Mouse (Mus musculus) stomach, embryonic 15.5 days (tissue): ENCODE results near the gene Olfr994. TPM values are rescaled to one million over a fixed set of nuclear protein-coding genes. Genes with fewer than 3 reads are reported as not detected.

Source experiments
- ATAC-seq: fragments of 200-750 bp; cut with Nextera tagmentation; 2 replicates; pipeline ENCODE4 v1.8.0; 2017; ENCODE audit warnings: low read depth, moderate number of reproducible peaks, moderate TSS enrichment; ENCODE audit not compliant: insufficient read depth, low FRiP score
- H3K27ac ChIP-seq: fragments of 300-500 bp; sonication (generic); 2 replicates; pipeline ENCODE4 v1.5.1; 2015; ENCODE audit warnings: mild to moderate bottlenecking, inconsistent platforms
- H3K27me3 ChIP-seq: fragments of 300-500 bp; sonication (generic); replicated peaks from 2 replicates; pipeline ENCODE4 v1.6.1; 2015; ENCODE audit warnings: inconsistent platforms
- H3K36me3 ChIP-seq: fragments of 300-500 bp; sonication (generic); 2 replicates; pipeline ENCODE4 v1.6.1; 2015; ENCODE audit warnings: inconsistent platforms
- H3K4me1 ChIP-seq: fragments of 300-500 bp; sonication (generic); 2 replicates; pipeline ENCODE4 v1.6.1; 2015; ENCODE audit warnings: inconsistent platforms
- H3K4me2 ChIP-seq: fragments of 300-500 bp; sonication (generic); 2 replicates; pipeline ENCODE4 v1.6.1; 2015; ENCODE audit warnings: mild to moderate bottlenecking, inconsistent platforms
- H3K4me3 ChIP-seq: fragments of 300-500 bp; sonication (generic); replicated peaks from 2 replicates; pipeline ENCODE4 v1.5.1; 2015; ENCODE audit warnings: inconsistent platforms
- H3K9ac ChIP-seq: fragments of 300-500 bp; sonication (generic); 2 replicates; pipeline ENCODE4 v1.6.1; 2015; ENCODE audit warnings: inconsistent platforms
- H3K9me3 ChIP-seq: fragments of 300-500 bp; sonication (generic); 2 replicates; pipeline ENCODE4 v1.6.1; 2016; ENCODE audit warnings: inconsistent platforms
- WGBS: fragments of 180-500 bp; shearing (Covaris S2); methylation state at CpG from one replicate; pipeline ENCODE4 v1.1.7; 2015; 5-methylcytosine and 5-hydroxymethylcytosine counted together
- polyA plus RNA-seq: library from polyadenylated mRNA; unstranded; fragments of >200 nt; fragmentation: Nextera tagmentation; extraction: Ambion mirVana; gene quantifications from 2 replicates; pipeline ENCODE4 v1.2.1, GENCODE M21; 2015

Gene Olfr994
- not detected in 2 replicates for polyA plus RNA-seq

GRCm38 (mm10) chr2:85436351-85436750, at the start of gene Olfr994:
Gene Olfr994, minus strand, starts transcription at chr2:85436451.
- no peaks in the 10 kb centered on the region for H3K4me1 ChIP-seq
- H3K4me2 ChIP-seq, result no peak within 1 kb of the TSS
- H3K27ac ChIP-seq, result no peak within 1 kb of the TSS
- no peak within 1 kb of the TSS for H3K9ac ChIP-seq
- H3K4me3 ChIP-seq, result no peak within 1 kb of the TSS
- H3K9me3 ChIP-seq, result no peaks in the 10 kb centered on the region
- 87% methylated on average over 3 of the region's 3 CpGs for WGBS
- ATAC-seq, result no peak
- H3K27me3 ChIP-seq, result no peaks in the 10 kb centered on the region
- no peaks in the 10 kb centered on the region for H3K36me3 ChIP-seq

GRCm38 (mm10) chr2:85466801-85467325, 30.6 kb upstream of the Olfr994 start:
- WGBS, result 66% methylated on average over 3 of the region's 3 CpGs
- no peak for ATAC-seq
- Histone ChIP-seq H3K27ac (no peak overlapping the region), H3K27me3 (no peaks in the 10 kb centered on the region), H3K9me3 (no peaks in the 10 kb centered on the region), H3K36me3 (no peaks in the 10 kb centered on the region), H3K9ac (no peak overlapping the region), H3K4me3 (no peak overlapping the region), H3K4me1 (no peaks in the 10 kb centered on the region), H3K4me2 (no peak overlapping the region)

GRCm38 (mm10) chr2:85443539-85443938, 7.3 kb upstream of the Olfr994 start, which contains the start of gene Olfr995:
Gene Olfr995, minus strand, starts transcription at chr2:85443639.
- 29% methylated on average over 1 of the region's 1 CpGs for WGBS
- no peaks in the 10 kb centered on the region for H3K9me3 ChIP-seq
- H3K9ac ChIP-seq, result no peak within 1 kb of the TSS
- no peaks in the 10 kb centered on the region for H3K27me3 ChIP-seq
- ATAC-seq, result no peak
- no peak within 1 kb of the TSS for H3K4me3 ChIP-seq
- no peak within 1 kb of the TSS for H3K4me2 ChIP-seq
- H3K4me1 ChIP-seq, result no peaks in the 10 kb centered on the region
- H3K27ac ChIP-seq, result no peak within 1 kb of the TSS
- no peaks in the 10 kb centered on the region for H3K36me3 ChIP-seq

- no peaks in the 10 kb centered on the region for H3K27me3 ChIP-seq
- H3K9me3 ChIP-seq, result no peaks in the 10 kb centered on the region
- no peaks in the 10 kb centered on the region for H3K36me3 ChIP-seq
- H3K9ac ChIP-seq, result no peak overlapping the region
- no peak overlapping the region for H3K27ac ChIP-seq
- H3K4me3 ChIP-seq, result no peak overlapping the region
- no peaks in the 10 kb centered on the region for H3K4me1 ChIP-seq
- H3K4me2 ChIP-seq, result no peak overlapping the region
- no peak for ATAC-seq
These were observed 6.3 kb upstream of the Olfr994 start for GRCm38 (mm10) chr2:85442546-85442945.

GRCm38 (mm10) chr2:85425893-85426292, 10.4 kb downstream of the Olfr994 start:
- Histone ChIP-seq H3K9ac (no peak overlapping the region), H3K4me1 (no peaks in the 10 kb centered on the region), H3K27ac (no peak overlapping the region), H3K9me3 (no peaks in the 10 kb centered on the region), H3K4me2 (no peak overlapping the region), H3K36me3 (no peaks in the 10 kb centered on the region), H3K4me3 (no peak overlapping the region), H3K27me3 (no peaks in the 10 kb centered on the region)
- no peak for ATAC-seq
- 78% methylated on average over 1 of the region's 1 CpGs for WGBS

- Histone ChIP-seq H3K27ac (no peak within 1 kb of the TSS), H3K4me2 (no peak within 1 kb of the TSS)
- ATAC-seq, result no peak
These were observed 21.5 kb downstream of the Olfr994 start, which contains the start of gene Olfr993 for GRCm38 (mm10) chr2:85414777-85415176. Gene Olfr993, minus strand, starts transcription at chr2:85414877.

GRCm38 (mm10) chr2:85409369-85409768, 26.9 kb downstream of the Olfr994 start, which contains the start of gene Olfr992:
Gene Olfr992, minus strand, starts transcription at chr2:85409469.
- H3K4me2 ChIP-seq, result no peak within 1 kb of the TSS
- no peak for ATAC-seq
- H3K4me3 ChIP-seq, result no peak within 1 kb of the TSS
- WGBS, result 40% methylated on average over 2 of the region's 2 CpGs
- H3K27ac ChIP-seq, result no peak within 1 kb of the TSS
- no peaks in the 10 kb centered on the region for H3K4me1 ChIP-seq
- no peaks in the 10 kb centered on the region for H3K36me3 ChIP-seq
- no peaks in the 10 kb centered on the region for H3K27me3 ChIP-seq
- no peaks in the 10 kb centered on the region for H3K9me3 ChIP-seq
- H3K9ac ChIP-seq, result no peak within 1 kb of the TSS

More at GRCm38 (mm10) chr2:85414777-85415176, 21.5 kb downstream of the Olfr994 start, which contains the start of gene Olfr993:
- Histone ChIP-seq H3K36me3 (no peaks in the 10 kb centered on the region), H3K4me1 (no peaks in the 10 kb centered on the region), H3K9ac (no peak within 1 kb of the TSS), H3K27me3 (no peaks in the 10 kb centered on the region), H3K9me3 (no peaks in the 10 kb centered on the region), H3K4me3 (no peak within 1 kb of the TSS)

Other genes starting within 250 kb of the Olfr994 start
- 2.8 and 3.5 TPM in 2 replicates for gene Lrrc55, start 239.3 kb downstream of the Olfr994 start, polyA plus RNA-seq
- gene Olfr987, start 97.1 kb downstream of the Olfr994 start, polyA plus RNA-seq, result not detected in 2 replicates
- not detected in 2 replicates for gene Olfr988, start 73.2 kb downstream of the Olfr994 start, polyA plus RNA-seq
- gene Olfr992, start 27.0 kb downstream of the Olfr994 start, polyA plus RNA-seq, result not detected in 2 replicates
- gene Olfr993, start 21.6 kb downstream of the Olfr994 start, polyA plus RNA-seq, result not detected in 2 replicates
- not detected in 2 replicates for gene Olfr995, start 7.2 kb upstream of the Olfr994 start, polyA plus RNA-seq
- gene 4833423E24Rik, start 82.6 kb upstream of the Olfr994 start, polyA plus RNA-seq, result 5.4 and 8.7 TPM in 2 replicates
- not detected in 2 replicates for gene Olfr996, start 142.8 kb upstream of the Olfr994 start, polyA plus RNA-seq
- not detected in 2 replicates for gene Olfr998, start 152.5 kb upstream of the Olfr994 start, polyA plus RNA-seq
- not detected in 2 replicates for gene Olfr1000, start 175.5 kb upstream of the Olfr994 start, polyA plus RNA-seq
- not detected in 2 replicates for gene Olfr1002, start 214.3 kb upstream of the Olfr994 start, polyA plus RNA-seq
- not detected in 2 replicates for gene Olfr154, start 228.0 kb upstream of the Olfr994 start, polyA plus RNA-seq
- gene Olfr1006, start 242.3 kb upstream of the Olfr994 start, polyA plus RNA-seq, result not detected in 2 replicates